Comparison of ENCODE assay signal across 17 mouse cellular contexts in the genomic region with DNA sequence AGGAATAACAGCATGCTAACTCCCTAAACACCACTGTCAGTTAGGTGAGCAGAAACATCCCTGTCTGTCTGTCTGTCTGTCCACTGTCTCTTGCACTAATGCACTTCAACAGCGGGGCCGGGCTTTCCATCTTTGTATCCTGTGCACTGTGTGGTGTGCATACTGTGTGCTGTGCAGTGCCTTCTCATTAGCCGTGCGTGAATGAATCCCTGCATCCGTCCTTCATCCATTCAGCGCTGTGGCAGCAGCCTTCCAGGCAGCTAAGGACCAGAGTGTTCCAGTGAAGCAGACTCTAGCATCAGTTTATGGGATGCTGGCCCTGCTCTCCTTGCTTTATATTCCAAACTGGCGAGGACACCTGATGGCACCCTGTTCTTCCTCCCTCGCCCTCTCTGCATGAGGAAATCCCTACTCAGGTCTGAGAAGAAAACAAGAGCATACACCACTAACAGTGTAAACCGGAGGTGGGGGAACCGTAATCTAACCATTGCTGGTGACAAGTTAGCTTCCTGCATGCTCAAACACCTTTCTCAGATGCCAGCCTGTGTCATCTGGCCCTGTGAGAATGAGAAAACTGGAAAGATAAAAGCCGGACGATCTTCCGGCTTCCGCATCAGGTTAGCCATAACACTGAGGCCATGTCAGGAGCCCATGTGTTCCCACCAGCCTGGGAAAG.
DNase-seq lines count a peak whose midpoint lies in the region; ATAC-seq and TF ChIP-seq lines count a peak whose summit lies in the region.
"Had no signal": no experiment of that assay in that cellular context is flagged by ENCODE, and none has a peak within 500 bp of the region (broad histone marks: within the 10 kb centered on the region; RNA-seq: fewer than 3 reads in every experiment).

No protein-coding gene starts in this region.

- H3K4me3 ChIP-seq in kidney, embryonic 16.5 days (ENCODE audit: low read length), result no peak overlapping the region
- no peak overlapping the region for H3K4me3 ChIP-seq in hindbrain, embryonic 13.5 days
- no peak overlapping the region for H3K4me3 ChIP-seq in olfactory bulb, adult 2 months (ENCODE audit: insufficient read depth, low read depth, low read length)
- H3K4me3 ChIP-seq in gastrocnemius, adult 2 months, result no peak overlapping the region
- H3K4me3 ChIP-seq: embryonic facial prominence, embryonic 13.5 days; heart, embryonic 13.5 days; myocyte had no signal

- no peak for TF ChIP-seq POLR2A in olfactory bulb, adult 2 months (IDR thresholded peaks at IDR 0.05; ENCODE audit: insufficient read depth, low read depth, low read length)

- no peak for TF ChIP-seq CTCF in olfactory bulb, adult 2 months (IDR thresholded peaks at IDR 0.05; ENCODE audit: insufficient read depth, low read depth, low read length)
- TF ChIP-seq CTCF in gastrocnemius, adult 2 months (IDR thresholded peaks at IDR 0.05), result no peak

- intact Hi-C loops in gastrocnemius, adult 2 months (cut with DNase I), result no loop called here

- H3K27me3 ChIP-seq in kidney, embryonic 16.5 days (ENCODE audit: insufficient read depth, low read length), result no peaks in the 10 kb centered on the region
- H3K27me3 ChIP-seq in hindbrain, embryonic 13.5 days, result no peaks in the 10 kb centered on the region
- H3K27me3 ChIP-seq: embryonic facial prominence, embryonic 13.5 days; heart, embryonic 13.5 days had no signal

- DNase-seq in kidney, adult 8-10 months, result no peak
- DNase-seq in gastrocnemius, adult 2 months, result no peak
- DNase-seq in cerebellum, adult 8-10 months, result no peak
- no peak for DNase-seq in cerebellum, adult 11-12 months
- DNase-seq: adrenal gland, postnatal 25 days; cerebellum, adult 9-10 months; kidney, adult 9 months; lung, postnatal 36 days; right cerebral cortex, postnatal 25 days had no signal

- ATAC-seq in kidney, embryonic 16.5 days (ENCODE audit: low FRiP score, low TSS enrichment), result no peak
- ATAC-seq in activated CD4-positive, CD25-positive, alpha-beta regulatory T cell, adult 4 months, result peak; percentile 51
- no peak for ATAC-seq in hindbrain, embryonic 13.5 days (ENCODE audit: low FRiP score)

- 67% methylated on average over 14 of the region's 14 CpGs for WGBS in kidney, embryonic 16.5 days
- WGBS in hindbrain, embryonic 13.5 days, result 63% methylated on average over 14 of the region's 14 CpGs
- WGBS in olfactory bulb, adult 2 months, result 55% methylated on average over 14 of the region's 14 CpGs

- no peak overlapping the region for H3K4me2 ChIP-seq in kidney, embryonic 16.5 days (replicated peaks; ENCODE audit: low read depth, low read length)
- H3K4me2 ChIP-seq in hindbrain, embryonic 13.5 days, result no peak overlapping the region
- H3K4me2 ChIP-seq: embryonic facial prominence, embryonic 13.5 days; heart, embryonic 13.5 days had no signal

- H3K27ac ChIP-seq in kidney, embryonic 16.5 days (ENCODE audit: low read length), result peak overlapping the region; percentile 4; the same call in 1 of the 2 replicates
- H3K27ac ChIP-seq in hindbrain, embryonic 13.5 days, result peak overlapping the region; percentile 50
- H3K27ac ChIP-seq in olfactory bulb, adult 2 months (ENCODE audit: insufficient read depth, low read depth, low read length), result peak overlapping the region; percentile 48
- no peak overlapping the region for H3K27ac ChIP-seq in gastrocnemius, adult 2 months
- H3K27ac ChIP-seq: stomach, postnatal 0 days had no signal

- peak overlapping the region; percentile 12; the same call in 1 of the 2 replicates for H3K9ac ChIP-seq in kidney, embryonic 16.5 days (replicated peaks; ENCODE audit: low read length)
- H3K9ac ChIP-seq in hindbrain, embryonic 13.5 days, result 0 out of 2 replicates have a peak overlapping the region, but pooled peaks have one; percentile 20

- peaks cover 53% of the 10 kb centered on the region for H3K4me1 ChIP-seq in kidney, embryonic 16.5 days (ENCODE audit: insufficient read depth, low read length)
- H3K4me1 ChIP-seq in hindbrain, embryonic 13.5 days (replicated peaks), result peaks cover 84% of the 10 kb centered on the region
- H3K4me1 ChIP-seq in olfactory bulb, adult 2 months (ENCODE audit: control insufficient read depth, insufficient read depth, low read length), result peaks cover 34% of the 10 kb centered on the region

- no peaks in the 10 kb centered on the region; the same call in 1 of the 2 replicates for H3K9me3 ChIP-seq in kidney, embryonic 16.5 days (ENCODE audit: low read length)
- H3K9me3 ChIP-seq in hindbrain, embryonic 13.5 days, result no peaks in the 10 kb centered on the region
- H3K9me3 ChIP-seq: embryonic facial prominence, embryonic 13.5 days had no signal

- no peaks in the 10 kb centered on the region for H3K36me3 ChIP-seq in kidney, embryonic 16.5 days (ENCODE audit: insufficient read depth, low read length)
- H3K36me3 ChIP-seq in hindbrain, embryonic 13.5 days, result peaks cover 5% of the 10 kb centered on the region; the same call in 1 of the 2 replicates
